Mouse (Mus musculus) liver, adult 2 months (tissue): ENCODE measurements around the gene Cwc25. TPM values are rescaled to one million over a fixed set of nuclear protein-coding genes. Genes with fewer than 3 reads are reported as not detected.

Experiments used
- DNase-seq: peaks from one replicate; pipeline ENCODE4 v3.0.0-alpha.2; 2011; ENCODE audit warnings: low read depth, low spot score; ENCODE audit errors: extremely low read depth
- H3K27ac ChIP-seq: fragments of 200-500 bp; replicated peaks from 2 replicates; pipeline ENCODE4 v1.5.1; 2012; ENCODE audit warnings: low read depth, mild to moderate bottlenecking, control low read depth, inconsistent platforms, low read length; ENCODE audit not compliant: insufficient read depth
- H3K27me3 ChIP-seq: fragments of 200-500 bp; 2 replicates; pipeline ENCODE4 v1.6.1; 2012; ENCODE audit warnings: mild to moderate bottlenecking, moderate library complexity, low read length, inconsistent platforms; ENCODE audit not compliant: control insufficient read depth, insufficient read depth
- H3K36me3 ChIP-seq: fragments of 200-500 bp; 2 replicates; pipeline ENCODE4 v1.6.1; 2012; ENCODE audit warnings: low read length, inconsistent platforms; ENCODE audit not compliant: control insufficient read depth, insufficient read depth
- H3K4me1 ChIP-seq: fragments of 200-500 bp; 2 replicates; pipeline ENCODE4 v1.6.1; 2011; ENCODE audit warnings: low read length; ENCODE audit not compliant: control insufficient read depth, insufficient read depth
- H3K4me3 ChIP-seq: fragments of 200-500 bp; 2 replicates; pipeline ENCODE4 v1.5.1; 2011; ENCODE audit warnings: low read depth, mild to moderate bottlenecking, control low read depth, low read length, moderate library complexity; ENCODE audit not compliant: insufficient read depth
- H3K79me2 ChIP-seq: fragments of 200-500 bp; 2 replicates; pipeline ENCODE4 v1.6.1; 2012; ENCODE audit warnings: inconsistent platforms, mild to moderate bottlenecking, low read length, moderate library complexity; ENCODE audit not compliant: control insufficient read depth, insufficient read depth
- H3K9ac ChIP-seq: fragments of 200-500 bp; 2 replicates; pipeline ENCODE4 v1.6.1; 2012; ENCODE audit warnings: low read depth, mild to moderate bottlenecking, control low read depth, inconsistent platforms, low read length
- CTCF ChIP-seq: fragments of 200-500 bp; IDR thresholded peaks from 2 replicates; pipeline ENCODE4 v1.5.1; 2011; ENCODE audit warnings: low read depth, low read length, control low read depth
- POLR2A ChIP-seq: fragments of 200-500 bp; IDR thresholded peaks from 2 replicates; pipeline ENCODE4 v1.6.1; 2011; ENCODE audit warnings: low read length, control low read depth; ENCODE audit not compliant: insufficient read depth; ENCODE audit errors: extremely low read depth
- WGBS: fragments of 180-500 bp; shearing (Covaris S2); methylation state at CpG from one replicate; pipeline ENCODE4 v1.1.7; 2018; 5-methylcytosine and 5-hydroxymethylcytosine counted together
- polyA plus RNA-seq: library from polyadenylated mRNA; depleted of rRNA; stranded (reverse); fragments of >200 nt; gene quantifications from 2 replicates; pipeline ENCODE4 v1.2.3, GENCODE M21; 2012
- total RNA-seq: library from RNA; depleted of rRNA; stranded (reverse); fragments of >200 nt; gene quantifications from 2 replicates; pipeline ENCODE4 v1.2.3, GENCODE M21; 2014

Gene Cwc25
- total and polyA plus RNA-seq, 2 experiments: 6.2 to 6.8 TPM

DNA sequence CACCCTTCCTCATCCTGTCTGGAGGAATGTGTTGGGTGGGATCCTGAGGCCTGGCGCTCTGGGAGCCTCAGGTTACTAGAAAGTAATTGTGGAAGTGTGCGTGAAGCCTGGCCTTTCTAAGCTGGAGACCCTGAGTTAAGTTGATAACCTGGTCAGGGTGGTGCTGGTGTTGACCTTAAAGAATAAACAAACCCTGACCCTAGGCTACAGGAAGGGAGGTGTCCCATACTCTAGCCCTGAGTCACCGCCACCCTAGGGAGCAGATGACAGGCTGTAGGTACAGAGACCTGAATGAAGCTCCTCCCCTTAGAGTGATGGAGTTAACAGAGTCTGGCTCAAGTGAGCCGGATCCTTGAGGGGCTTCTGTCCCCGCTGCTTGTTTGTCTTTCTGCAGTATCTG, 37.5 kb upstream of the Cwc25 start:
- H3K27me3 ChIP-seq: no peaks in the 10 kb centered on the region
- peaks cover 49% of the 10 kb centered on the region for H3K4me1 ChIP-seq
- no peak for DNase-seq
- H3K4me3 ChIP-seq: no peak overlapping the region
- peaks cover 3% of the 10 kb centered on the region; the same call in 1 of the 2 replicates for H3K36me3 ChIP-seq
- TF ChIP-seq POLR2A (no peak), CTCF (no peak)
- 33% methylated on average over 5 of the region's 5 CpGs for WGBS
- peak overlapping the region; percentile 19; the same call in 1 of the 2 replicates for H3K27ac ChIP-seq
- H3K9ac ChIP-seq: no peak overlapping the region
- H3K79me2 ChIP-seq: peaks cover 20% of the 10 kb centered on the region; the same call in 1 of the 2 replicates

DNA sequence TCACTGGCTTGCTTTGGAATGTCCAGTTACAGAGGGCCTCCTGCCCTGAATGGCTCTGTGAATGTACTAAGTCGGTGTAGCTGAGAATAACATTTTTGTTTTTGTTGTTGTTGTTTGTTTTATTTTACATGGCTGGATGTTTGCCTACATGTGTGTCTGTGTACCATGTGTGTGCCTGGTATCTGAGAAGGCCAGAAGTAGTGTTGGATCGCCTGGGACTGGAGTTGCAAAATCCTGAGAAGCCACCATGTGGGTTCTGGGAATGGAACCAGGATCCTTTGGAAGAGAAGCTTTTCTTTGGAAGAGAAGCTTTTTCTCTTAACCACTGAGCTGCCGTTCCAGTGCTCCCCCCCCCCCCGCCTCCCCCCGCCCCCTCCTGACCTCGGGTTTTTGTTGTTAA, 36.1 kb upstream of the Cwc25 start:
- Histone ChIP-seq H3K27me3 (no peaks in the 10 kb centered on the region), H3K27ac (peak overlapping the region; percentile 56), H3K9ac (0 out of 2 replicates have a peak overlapping the region, but pooled peaks have one; percentile 11), H3K4me3 (no peak overlapping the region), H3K79me2 (peaks cover 20% of the 10 kb centered on the region; the same call in 1 of the 2 replicates), H3K36me3 (peaks cover 3% of the 10 kb centered on the region; the same call in 1 of the 2 replicates), H3K4me1 (peaks cover 39% of the 10 kb centered on the region)
- TF ChIP-seq CTCF (no peak), POLR2A (no peak)
- 15% methylated on average over 6 of the region's 6 CpGs for WGBS
- no peak for DNase-seq

DNA sequence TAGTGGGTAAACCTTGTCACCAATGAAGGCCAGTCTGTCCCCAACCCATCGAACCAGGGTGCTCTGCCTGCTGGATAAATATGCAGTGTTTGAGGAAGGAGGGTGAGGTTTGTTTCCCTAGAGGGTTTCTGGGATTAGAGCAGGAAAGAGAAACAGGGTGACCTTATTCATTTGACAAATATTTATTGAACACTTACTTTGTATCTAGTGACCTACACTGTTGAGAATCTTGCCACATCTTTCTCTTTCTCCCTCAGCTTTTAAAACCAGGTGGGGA, 35.8 kb upstream of the Cwc25 start:
- Histone ChIP-seq H3K79me2 (peaks cover 20% of the 10 kb centered on the region; the same call in 1 of the 2 replicates), H3K4me1 (peaks cover 37% of the 10 kb centered on the region), H3K27me3 (no peaks in the 10 kb centered on the region), H3K9ac (no peak overlapping the region), H3K4me3 (no peak overlapping the region), H3K27ac (peak overlapping the region; percentile 97), H3K36me3 (peaks cover 2% of the 10 kb centered on the region; the same call in 1 of the 2 replicates)
- 3% methylated on average over 1 of the region's 1 CpGs for WGBS
- no peak for TF ChIP-seq CTCF
- TF ChIP-seq POLR2A: no peak
- peak; percentile 78 for DNase-seq

DNA sequence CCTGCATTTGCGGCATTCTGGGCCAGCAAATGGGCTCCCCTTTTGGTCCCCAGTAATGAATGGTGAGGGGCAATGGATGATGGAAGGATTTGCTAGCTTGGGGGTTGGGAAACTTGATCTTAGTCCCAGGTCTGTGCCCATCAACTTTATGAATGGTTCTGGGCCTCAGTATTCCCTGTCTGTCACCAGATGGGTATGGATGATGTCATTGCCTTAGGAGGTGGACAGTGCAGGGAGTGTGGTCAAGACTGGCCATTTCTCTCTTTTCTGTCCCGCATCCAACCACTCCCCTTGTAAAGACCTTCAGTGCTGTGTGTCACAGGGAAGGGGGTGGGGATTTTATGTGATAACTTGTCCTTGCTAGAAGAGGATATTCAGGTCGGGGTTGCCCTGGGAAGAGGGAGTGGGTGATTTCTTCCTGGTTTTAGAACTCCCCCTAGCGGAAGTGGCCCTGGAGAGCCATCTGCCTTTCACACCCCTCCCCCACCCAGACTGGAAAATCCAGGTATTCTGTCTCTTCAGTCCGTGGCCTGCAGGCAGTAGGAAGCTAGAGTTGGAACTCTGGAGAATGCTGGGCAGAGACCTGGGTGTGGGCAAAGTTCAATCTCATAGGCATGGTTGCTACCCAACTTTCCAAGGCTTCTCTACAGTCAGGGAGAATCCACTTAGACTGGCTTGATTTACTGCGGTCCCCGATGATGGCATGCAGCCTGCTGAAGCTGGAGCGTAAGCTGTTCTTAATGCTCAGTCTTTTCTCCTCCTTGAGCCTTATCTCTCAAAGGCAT, 35.2 kb upstream of the Cwc25 start:
- peak overlapping the region; percentile 1; the same call in 1 of the 2 replicates for H3K4me3 ChIP-seq
- H3K79me2 ChIP-seq: peaks cover 20% of the 10 kb centered on the region; the same call in 1 of the 2 replicates
- WGBS: 13% methylated on average over 8 of the region's 8 CpGs
- H3K36me3 ChIP-seq: no peaks in the 10 kb centered on the region
- H3K27me3 ChIP-seq: no peaks in the 10 kb centered on the region
- H3K4me1 ChIP-seq: peaks cover 37% of the 10 kb centered on the region
- peak; percentile 85 for DNase-seq
- TF ChIP-seq POLR2A (no peak), CTCF (peak; percentile 65)
- peak overlapping the region; percentile 97 for H3K27ac ChIP-seq
- no peak overlapping the region; the same call in 1 of the 2 replicates for H3K9ac ChIP-seq

DNA sequence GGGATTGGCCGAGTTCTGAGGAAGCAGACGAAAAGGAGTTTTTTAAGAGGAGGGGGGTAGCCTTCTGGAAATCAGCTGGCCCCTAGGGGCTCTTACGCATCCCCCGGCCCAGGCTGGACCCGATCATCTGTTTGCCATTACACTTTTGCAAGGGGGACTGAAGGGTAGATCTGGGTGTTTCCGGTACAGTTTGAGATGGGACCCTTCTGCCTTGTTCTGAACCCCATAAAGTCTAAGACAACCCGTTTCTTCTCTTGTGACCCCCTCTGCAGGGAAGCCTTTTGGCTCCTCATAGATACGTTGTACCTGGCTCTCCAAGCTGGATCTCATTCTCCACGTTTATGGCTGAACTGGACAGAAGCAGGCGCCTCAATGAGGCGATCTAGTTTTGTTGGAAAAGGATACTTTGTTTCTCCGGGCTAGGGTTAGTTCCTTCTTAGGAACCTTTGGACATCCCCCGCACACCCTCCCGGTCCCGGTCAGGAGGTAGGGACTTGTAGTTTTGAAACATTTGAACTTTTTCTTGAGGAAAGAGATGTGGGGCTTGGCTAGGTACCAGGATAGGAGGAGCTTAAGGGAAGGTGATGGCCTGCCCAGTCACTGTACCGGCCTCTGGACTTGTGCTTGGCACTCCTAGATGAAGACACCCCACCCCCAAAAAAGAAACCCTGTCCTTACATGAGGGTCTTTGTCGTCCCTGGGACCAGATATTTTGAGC, 34.5 kb upstream of the Cwc25 start:
- peak; percentile 84 for DNase-seq
- no peak for TF ChIP-seq POLR2A
- no peak for TF ChIP-seq CTCF

More for the DNA sequence above, 34.5 kb upstream of the Cwc25 start:
- H3K36me3 ChIP-seq: no peaks in the 10 kb centered on the region
- peaks cover 33% of the 10 kb centered on the region for H3K4me1 ChIP-seq
- peak overlapping the region; percentile 97 for H3K27ac ChIP-seq
- peak overlapping the region; percentile 91 for H3K9ac ChIP-seq
- H3K4me3 ChIP-seq: peak overlapping the region; percentile 97
- no peaks in the 10 kb centered on the region for H3K27me3 ChIP-seq
- peaks cover 13% of the 10 kb centered on the region; the same call in 1 of the 2 replicates for H3K79me2 ChIP-seq
- WGBS: under 1% methylated on average over 17 of the region's 17 CpGs
